Mouse (Mus musculus) ES-CJ7 (cell line): ENCODE results near the gene Rbbp6.

Source experiments
- DNase-seq: peaks from one replicate; pipeline ENCODE4 v3.0.0; 2011; ENCODE audit warnings: low read depth, low spot score

The Rbbp6 gene

GRCm38 (mm10) chr7:122965386-122965785 lies at the start of gene Rbbp6:
TSS of gene Rbbp6 (plus strand) at chr7:122965686.
- no peak for DNase-seq

GRCm38 (mm10) chr7:122919728-122920582 lies 45.5 kb upstream of the Rbbp6 start:
- DNase-seq, result peak; percentile 74

DNA sequence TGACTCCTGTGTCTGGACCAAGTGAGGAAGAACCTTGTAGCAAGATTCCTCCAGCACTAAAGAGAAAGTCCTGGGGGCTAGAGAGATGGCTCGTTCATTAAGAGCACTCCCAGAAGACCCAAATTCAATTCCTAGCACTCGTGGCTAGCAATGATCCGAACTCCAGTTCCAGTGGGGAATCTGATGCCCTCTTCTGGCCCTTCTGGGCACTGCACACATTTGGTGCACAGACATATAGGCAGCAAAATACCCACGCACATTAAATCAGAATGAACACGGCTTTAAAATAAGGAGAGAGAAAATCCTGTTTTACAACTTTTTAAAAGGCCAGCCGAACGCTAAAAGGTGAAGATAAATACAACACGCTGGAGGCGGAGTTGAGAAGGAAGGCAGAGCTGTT lies 43.9 kb upstream of the Rbbp6 start:
- peak; percentile 31 for DNase-seq

DNA sequence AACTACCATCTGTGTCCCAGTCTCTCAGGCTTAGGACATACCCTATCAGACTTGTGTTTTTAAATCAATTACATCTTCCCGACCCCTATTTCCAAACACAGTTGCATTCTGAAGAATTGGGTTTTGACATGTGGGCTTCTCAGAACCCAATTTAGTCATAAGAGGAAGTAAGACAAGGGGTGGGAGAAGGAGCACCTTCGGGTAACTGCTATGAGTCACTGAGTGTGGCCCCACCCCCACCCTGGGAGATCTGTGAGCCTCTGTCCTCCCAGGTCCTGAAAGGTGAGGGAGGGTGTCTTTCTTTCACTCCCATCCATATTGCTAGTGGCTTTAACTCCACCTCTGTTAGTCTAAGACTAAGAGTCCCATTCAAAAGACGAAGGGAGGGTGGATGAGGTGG lies 41.2 kb upstream of the Rbbp6 start:
- no peak for DNase-seq

DNA sequence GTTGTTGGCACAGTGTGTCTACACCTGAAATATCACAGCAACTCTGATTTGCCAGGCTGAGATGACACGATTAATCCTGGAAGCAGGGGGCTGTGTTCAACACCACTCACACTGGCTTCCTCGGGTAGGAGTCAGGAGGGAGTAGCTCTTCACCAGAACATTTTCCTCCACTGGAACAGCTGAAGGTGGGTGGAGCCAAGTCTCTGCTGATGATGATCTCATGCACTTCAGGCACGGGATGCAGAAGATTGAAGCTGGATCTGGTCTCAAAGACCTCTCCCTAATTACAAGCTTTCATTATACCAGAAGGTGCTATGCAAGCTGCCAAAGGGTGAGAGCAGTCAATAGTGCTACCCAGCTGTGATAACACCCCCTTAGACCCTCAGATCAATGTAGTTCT lies 35.0 kb upstream of the Rbbp6 start:
- no peak for DNase-seq

DNA sequence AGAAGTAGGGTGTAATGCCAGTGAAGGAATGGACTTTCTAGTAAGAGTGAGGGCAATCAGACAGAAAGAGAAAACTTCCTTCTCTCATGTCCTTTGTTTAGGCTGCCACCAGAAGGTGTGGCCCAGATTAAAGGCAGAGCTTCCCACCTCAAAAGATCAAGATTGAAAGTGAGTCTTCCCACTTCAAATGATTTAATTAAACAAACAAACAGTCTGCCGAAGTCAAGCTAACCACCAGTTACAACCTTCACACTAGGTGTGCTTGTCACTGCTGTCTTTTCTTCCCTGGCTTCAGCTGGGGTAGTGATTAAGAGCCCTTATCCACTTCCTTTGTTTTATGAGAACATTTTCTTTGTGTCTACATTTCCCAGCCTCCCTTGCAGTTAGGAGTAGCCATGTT lies 33.3 kb upstream of the Rbbp6 start:
- DNase-seq, result no peak

- peak; percentile 46 for DNase-seq
Observed at GRCm38 (mm10) chr7:122936626-122937025, 28.9 kb upstream of the Rbbp6 start.

- DNase-seq, result no peak
Observed at GRCm38 (mm10) chr7:122938197-122938596, 27.3 kb upstream of the Rbbp6 start.

DNA sequence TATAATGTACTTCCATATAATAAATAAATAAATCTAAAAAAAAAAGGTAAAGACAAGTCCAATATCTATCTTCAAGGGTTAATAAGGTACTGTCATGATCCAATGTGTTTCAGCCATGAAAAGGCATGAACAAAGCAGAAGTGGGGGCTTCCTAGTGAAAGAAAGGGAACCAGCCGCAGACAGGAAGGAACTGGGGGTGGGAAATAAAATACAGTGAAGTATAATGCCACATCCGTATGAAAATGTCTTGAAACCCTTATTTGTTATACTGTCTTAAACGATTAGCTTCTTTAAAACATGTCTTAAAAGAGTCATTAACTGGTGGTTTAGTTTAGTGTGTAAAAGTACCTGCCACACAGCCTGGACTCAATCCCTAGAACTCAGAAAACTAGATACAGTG lies 26.3 kb upstream of the Rbbp6 start:
- DNase-seq, result no peak

DNA sequence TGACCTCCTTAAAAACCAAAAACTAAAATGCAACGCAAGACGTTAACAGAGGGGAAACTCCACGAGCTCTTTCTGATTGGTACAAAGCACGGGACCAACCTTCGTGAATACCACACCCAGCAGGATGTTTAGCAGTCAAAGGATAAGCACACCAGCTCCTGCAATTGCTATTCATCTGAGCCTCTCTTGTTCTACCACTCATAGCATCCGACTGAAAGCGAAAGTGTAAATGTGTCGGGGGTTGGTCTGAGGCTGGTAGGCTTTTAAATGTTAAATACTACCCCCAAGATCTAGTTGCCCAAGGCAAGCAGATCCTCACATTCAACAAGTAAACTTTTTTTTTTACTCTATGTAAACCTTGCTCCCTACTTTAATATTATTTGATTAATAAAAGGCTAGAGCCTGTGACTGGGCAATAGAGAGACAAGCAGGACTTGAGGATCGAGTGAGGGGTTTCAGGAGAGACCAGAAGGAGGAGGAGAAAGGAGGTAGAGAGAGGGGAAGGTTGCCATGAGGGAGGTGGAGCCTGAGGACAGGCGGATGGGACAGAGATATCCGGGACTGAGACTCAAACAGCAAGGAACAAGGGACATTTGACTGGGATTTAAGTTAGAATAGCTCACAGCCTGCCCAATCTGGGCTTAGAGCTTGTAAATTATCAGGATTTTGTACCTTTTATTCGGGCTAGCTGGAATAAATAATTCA lies 25.0 kb upstream of the Rbbp6 start:
- peak; percentile 87 for DNase-seq

GRCm38 (mm10) chr7:122942111-122942510 lies 23.4 kb upstream of the Rbbp6 start:
- peak; percentile 68 for DNase-seq

GRCm38 (mm10) chr7:122945149-122945548 lies 20.3 kb upstream of the Rbbp6 start:
- DNase-seq, result peak; percentile 84

- no peak for DNase-seq
Observed at GRCm38 (mm10) chr7:122949268-122949667, 16.2 kb upstream of the Rbbp6 start.

DNA sequence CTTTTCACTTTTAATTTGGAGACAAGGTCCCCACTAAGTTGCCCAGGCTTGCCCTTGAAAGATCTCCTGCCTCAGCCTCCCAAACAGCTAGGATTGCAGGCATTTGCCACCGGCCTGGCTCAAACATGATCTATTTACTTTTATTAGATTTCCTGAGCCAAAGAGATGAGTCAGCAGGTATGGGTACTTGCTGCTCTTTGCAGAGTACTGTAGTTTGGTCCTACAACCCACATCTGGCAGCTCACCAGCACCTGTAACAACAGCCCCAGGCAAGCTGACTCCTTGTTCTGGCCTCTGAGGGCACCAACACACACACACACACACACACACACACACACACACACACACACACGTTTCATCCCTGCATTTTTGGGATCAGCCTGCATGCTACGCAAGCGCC lies 14.0 kb upstream of the Rbbp6 start:
- DNase-seq, result no peak

GRCm38 (mm10) chr7:122952066-122952465 lies 13.4 kb upstream of the Rbbp6 start:
- no peak for DNase-seq

- DNase-seq, result no peak
Observed at GRCm38 (mm10) chr7:122954451-122955225, 10.8 kb upstream of the Rbbp6 start.

DNA sequence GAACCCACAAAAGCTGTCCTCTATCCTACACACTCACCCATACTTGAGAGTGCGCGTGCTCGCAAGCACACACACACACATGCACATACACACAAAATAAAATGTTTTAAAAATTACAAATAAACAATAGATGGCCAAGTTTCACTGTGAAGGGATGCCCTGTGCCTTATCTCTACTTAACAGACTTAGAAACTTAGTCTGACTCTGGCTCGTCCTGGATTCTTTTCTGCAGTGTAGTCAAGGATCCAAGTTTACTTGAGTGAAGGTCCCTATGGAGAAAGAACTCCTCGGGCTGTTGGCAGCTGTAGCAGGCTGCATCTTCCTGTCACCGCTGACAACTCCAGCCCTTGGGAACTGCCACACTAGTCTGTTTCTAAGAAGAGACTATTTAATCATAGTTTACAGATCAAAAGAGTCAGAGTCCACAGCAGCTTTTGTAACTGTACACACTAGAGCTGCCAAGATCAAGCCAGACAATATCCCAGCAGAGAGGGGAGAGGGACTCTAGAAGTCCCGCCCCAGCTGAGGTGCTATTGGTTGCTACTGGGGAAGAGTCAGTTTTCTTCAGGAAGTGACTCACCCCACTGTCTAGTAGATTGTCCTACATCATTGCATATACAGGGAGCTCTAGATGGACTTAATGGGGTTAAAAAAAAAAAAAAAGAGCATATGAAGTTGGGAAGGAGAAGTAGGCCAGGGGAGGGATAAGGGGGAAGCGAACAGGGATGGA lies 10.1 kb upstream of the Rbbp6 start:
- no peak for DNase-seq

DNA sequence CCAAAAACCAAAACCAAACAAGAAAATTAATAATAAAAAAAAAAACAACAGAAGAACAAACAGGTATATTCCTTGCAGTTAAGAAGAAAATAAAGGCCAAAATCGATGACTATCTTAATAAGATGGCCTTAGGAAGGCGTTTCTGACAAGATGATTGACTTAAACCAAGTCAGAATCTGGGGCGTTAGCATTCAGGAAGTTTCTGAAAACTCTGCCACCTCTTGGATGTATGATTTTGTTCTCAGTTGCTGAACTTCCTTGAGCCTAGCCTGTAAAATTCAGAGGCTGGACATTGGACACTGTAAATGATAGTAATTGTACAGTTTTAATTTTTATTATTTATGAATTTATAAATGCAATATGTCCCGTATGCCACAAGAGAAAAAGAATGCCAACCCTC lies 3.3 kb downstream of the Rbbp6 start:
- DNase-seq, result no peak

- peak; percentile 95 for DNase-seq
Observed at GRCm38 (mm10) chr7:122969231-122970032, 3.9 kb downstream of the Rbbp6 start.

DNA sequence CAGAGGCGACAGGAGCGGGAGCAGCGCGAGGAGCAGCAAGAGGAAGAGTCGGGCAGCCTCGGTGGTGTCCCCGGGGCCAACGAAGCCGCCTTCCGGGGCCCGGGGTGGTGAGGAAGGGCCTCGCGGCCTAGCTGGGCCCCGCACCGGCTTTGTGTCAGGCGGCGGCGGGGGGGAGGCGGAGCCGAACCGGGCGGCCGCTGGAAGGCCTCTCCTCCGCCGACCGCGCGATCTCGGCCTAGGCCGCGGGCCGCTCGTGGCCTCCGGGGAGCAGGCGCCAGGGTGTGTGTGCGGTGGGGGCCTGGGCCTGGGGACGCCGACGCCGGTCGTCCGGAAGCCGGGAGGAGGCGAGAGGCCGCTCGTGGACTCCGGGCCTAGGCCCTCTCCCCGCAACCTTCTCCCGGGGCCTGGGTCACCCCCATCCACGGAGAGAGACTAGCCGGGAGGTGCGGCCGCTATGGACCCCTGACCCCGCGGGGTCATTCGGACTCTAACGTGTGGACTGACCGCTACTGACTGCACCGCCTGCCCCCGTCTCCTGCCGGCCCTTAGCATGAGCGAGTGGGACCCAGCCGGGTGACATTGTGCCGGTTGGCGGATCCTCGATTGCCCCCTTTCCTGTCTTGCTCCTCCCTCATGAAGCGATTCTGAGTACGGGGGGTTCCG lies 4.8 kb downstream of the Rbbp6 start:
- no peak for DNase-seq
